ENCODE assay signal across 18 mouse cellular contexts in the genomic region with DNA sequence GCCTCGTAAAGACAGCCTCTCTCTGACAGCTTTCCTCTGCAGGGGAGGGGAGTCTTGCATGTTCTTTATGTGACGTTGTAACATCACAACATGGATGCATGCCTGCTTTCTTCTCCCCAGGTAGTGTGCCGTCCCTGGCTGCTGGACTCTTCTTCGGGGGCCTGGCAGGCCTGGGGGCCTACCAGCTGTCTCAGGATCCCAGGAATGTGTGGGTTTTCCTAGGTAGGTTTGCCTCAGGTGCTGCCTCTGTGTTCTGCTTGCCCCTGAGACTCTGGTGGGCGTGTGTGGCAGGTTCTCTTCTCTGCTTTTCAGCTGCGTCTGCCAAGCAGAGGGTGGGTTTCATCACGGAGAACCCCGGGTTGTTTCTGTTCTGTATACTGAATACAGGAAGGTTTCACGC. TPM values are rescaled to one million over a fixed set of nuclear protein-coding genes. Genes with fewer than 3 reads are reported as not detected.
DNase-seq lines count a peak whose midpoint lies in the region; ATAC-seq and TF ChIP-seq lines count a peak whose summit lies in the region.
"Had no signal": no experiment of that assay in that cellular context is flagged by ENCODE, and none has a peak within 500 bp of the region (broad histone marks: within the 10 kb centered on the region; RNA-seq: fewer than 3 reads in every experiment).

No protein-coding gene starts in this region.

- H3K27me3 ChIP-seq in heart, embryonic 12.5 days (replicated peaks) = no peaks in the 10 kb centered on the region
- H3K27me3 ChIP-seq in lung, embryonic 14.5 days (ENCODE audit: insufficient read depth, low read length) = no peaks in the 10 kb centered on the region
- H3K27me3 ChIP-seq in lung, postnatal 0 days (replicated peaks; ENCODE audit: insufficient read depth, low read length) = no peaks in the 10 kb centered on the region
- no peaks in the 10 kb centered on the region for H3K27me3 ChIP-seq in liver, embryonic 13.5 days
- H3K27me3 ChIP-seq: heart, embryonic 15.5 days; hindbrain, embryonic 15.5 days had no signal

- peaks cover 64% of the 10 kb centered on the region for H3K36me3 ChIP-seq in heart, embryonic 12.5 days
- peaks cover 48% of the 10 kb centered on the region for H3K36me3 ChIP-seq in lung, embryonic 14.5 days (ENCODE audit: insufficient read depth)
- H3K36me3 ChIP-seq in lung, postnatal 0 days (ENCODE audit: insufficient read depth, low read length) = 0 out of 2 replicates have a peak, but pooled peaks cover 4% of the 10 kb centered on the region
- H3K36me3 ChIP-seq in liver, embryonic 13.5 days = peaks cover 85% of the 10 kb centered on the region

- H3K4me1 ChIP-seq in heart, embryonic 12.5 days (replicated peaks) = peaks cover 41% of the 10 kb centered on the region
- H3K4me1 ChIP-seq in lung, embryonic 14.5 days (ENCODE audit: insufficient read depth) = peaks cover 7% of the 10 kb centered on the region
- peaks cover 13% of the 10 kb centered on the region; the same call in 1 of the 2 replicates for H3K4me1 ChIP-seq in lung, postnatal 0 days (ENCODE audit: insufficient read depth, low read depth, low read length)
- H3K4me1 ChIP-seq in brown adipose tissue, adult 24 weeks (ENCODE audit: control insufficient read depth, insufficient read depth, insufficient read length, low read length) = peaks cover 23% of the 10 kb centered on the region
- H3K4me1 ChIP-seq in liver, embryonic 13.5 days (replicated peaks) = peaks cover 88% of the 10 kb centered on the region

- H3K27ac ChIP-seq in heart, embryonic 12.5 days (ENCODE audit: poor library complexity, severe bottlenecking) = no peak overlapping the region; the same call in 1 of the 2 replicates
- H3K27ac ChIP-seq in lung, embryonic 14.5 days (ENCODE audit: low read depth) = no peak overlapping the region
- H3K27ac ChIP-seq in lung, postnatal 0 days (ENCODE audit: low read length) = no peak overlapping the region
- 0 out of 2 replicates have a peak overlapping the region, but pooled peaks have one; percentile 3 for H3K27ac ChIP-seq in brown adipose tissue, adult 24 weeks (replicated peaks; ENCODE audit: low read depth, low read length)
- H3K27ac ChIP-seq in liver, embryonic 13.5 days = peak overlapping the region; percentile 99
- H3K27ac ChIP-seq: heart, embryonic 15.5 days; hindbrain, embryonic 15.5 days; macrophage had no signal

- no peak overlapping the region for H3K4me3 ChIP-seq in heart, embryonic 12.5 days
- no peak overlapping the region; the same call in 1 of the 2 replicates for H3K4me3 ChIP-seq in lung, embryonic 14.5 days (ENCODE audit: low read depth, low read length)
- H3K4me3 ChIP-seq in lung, postnatal 0 days (ENCODE audit: low read depth, low read length) = no peak overlapping the region
- no peak overlapping the region for H3K4me3 ChIP-seq in brown adipose tissue, adult 24 weeks (ENCODE audit: insufficient read depth, low read depth, low read length)
- H3K4me3 ChIP-seq in liver, embryonic 13.5 days (replicated peaks) = peak overlapping the region; percentile 88
- H3K4me3 ChIP-seq: heart, embryonic 15.5 days had no signal

- TF ChIP-seq EP300 in lung, postnatal 0 days (IDR thresholded peaks at IDR 0.05) = no peak

- H3K4me2 ChIP-seq in heart, embryonic 12.5 days = peak overlapping the region; percentile 43
- H3K4me2 ChIP-seq in lung, embryonic 14.5 days = peak overlapping the region; percentile 23; the same call in 1 of the 2 replicates
- no peak overlapping the region for H3K4me2 ChIP-seq in lung, postnatal 0 days (replicated peaks; ENCODE audit: low read depth, low read length)
- H3K4me2 ChIP-seq in liver, embryonic 13.5 days = peak overlapping the region; percentile 91

- no peak for TF ChIP-seq CTCF in lung, embryonic 14.5 days (IDR thresholded peaks at IDR 0.05; ENCODE audit: low read depth)
- no peak for TF ChIP-seq CTCF in lung, postnatal 0 days (IDR thresholded peaks at IDR 0.05)

- no peak for ATAC-seq in heart, embryonic 12.5 days (ENCODE audit: insufficient number of reproducible peaks, low FRiP score)
- no peak for ATAC-seq in lung, embryonic 14.5 days (ENCODE audit: insufficient read depth)
- ATAC-seq in lung, postnatal 0 days = no peak
- no peak for ATAC-seq in liver, embryonic 13.5 days (ENCODE audit: low read depth)

- no peaks in the 10 kb centered on the region for H3K9me3 ChIP-seq in heart, embryonic 12.5 days (replicated peaks)
- H3K9me3 ChIP-seq in lung, embryonic 14.5 days (ENCODE audit: low read depth, low read length) = no peaks in the 10 kb centered on the region
- no peaks in the 10 kb centered on the region for H3K9me3 ChIP-seq in lung, postnatal 0 days (ENCODE audit: low read length)
- H3K9me3 ChIP-seq in liver, embryonic 13.5 days (replicated peaks) = no peaks in the 10 kb centered on the region
- H3K9me3 ChIP-seq: heart, embryonic 15.5 days; hindbrain, embryonic 15.5 days had no signal

- DNase-seq in heart, postnatal 36 days = no peak
- no peak for DNase-seq in lung, embryonic 14.5 days
- DNase-seq in lung, postnatal 0 days (ENCODE audit: low spot score) = no peak
- no peak for DNase-seq in liver, embryonic 13.5 days
- DNase-seq in kidney, postnatal 10 days = no peak
- DNase-seq in adrenal gland, postnatal 10 days = no peak
- DNase-seq: cerebellum, adult 18-20 months; cerebellum, postnatal 36 days; gastrocnemius, postnatal 14 days; kidney, adult 8-10 months; lung, adult 2 months; midbrain, embryonic 14.5 days; thymus, postnatal 4 days had no signal

- WGBS in heart, embryonic 12.5 days = 81% methylated on average over 9 of the region's 9 CpGs
- WGBS in lung, embryonic 14.5 days = 92% methylated on average over 9 of the region's 9 CpGs
- 89% methylated on average over 9 of the region's 9 CpGs for WGBS in lung, postnatal 0 days
- 27% methylated on average over 9 of the region's 9 CpGs for WGBS in liver, embryonic 13.5 days (ENCODE audit: insufficient replicate concordance)

- intact Hi-C loops in heart, postnatal 36 days (cut with DNase I) = no loop called here

- no peak overlapping the region; the same call in 1 of the 2 replicates for H3K9ac ChIP-seq in heart, embryonic 12.5 days
- H3K9ac ChIP-seq in lung, embryonic 14.5 days = 0 out of 2 replicates have a peak overlapping the region, but pooled peaks have one; percentile 26
- H3K9ac ChIP-seq in lung, postnatal 0 days (replicated peaks; ENCODE audit: low read depth) = no peak overlapping the region
- H3K9ac ChIP-seq in liver, embryonic 13.5 days = peak overlapping the region; percentile 96
- H3K9ac ChIP-seq: heart, embryonic 15.5 days; hindbrain, embryonic 15.5 days had no signal

RNA-seq across cellular contexts. Expression of a gene that starts 2.1 kb away (rescaled TPM):
- 211 and 228 TPM in 2 replicates for polyA plus RNA-seq in heart, embryonic 12.5 days (2016; fragmentation: Nextera tagmentation; extraction: Ambion mirVana)
- total RNA-seq in heart, postnatal 36 days (2021) = 100 to 1,000 TPM; 180 to 198 TPM
- 224 and 229 TPM in 2 replicates for polyA plus RNA-seq in lung, embryonic 14.5 days (2014; fragmentation: Nextera tagmentation; extraction: Ambion mirVana)
- 207 and 219 TPM in 2 replicates for polyA plus RNA-seq in lung, postnatal 0 days (2015; fragmentation: Nextera tagmentation; extraction: Ambion mirVana)
- polyA plus RNA-seq in brown adipose tissue, adult 24 weeks (2012; ENCODE audit: insufficient read depth, insufficient read length, missing spikeins) = 595 and 651 TPM in 2 replicates
- polyA plus RNA-seq in liver, embryonic 13.5 days (2015; fragmentation: Nextera tagmentation; extraction: Ambion mirVana) = 859 and 925 TPM in 2 replicates
- total RNA-seq in adrenal gland, postnatal 10 days (2021) = 100 to 1,000 TPM; 310 to 344 TPM

RNA-seq across cellular contexts. Expression of a gene that starts 17.4 kb away (rescaled TPM):
- polyA plus RNA-seq in heart, embryonic 12.5 days (2016; fragmentation: Nextera tagmentation; extraction: Ambion mirVana) = 54.2 and 55.5 TPM in 2 replicates
- 10 to 100 TPM; 26.5 to 29.6 TPM for total RNA-seq in heart, postnatal 36 days (2021)
- 59.6 and 62.4 TPM in 2 replicates for polyA plus RNA-seq in lung, embryonic 14.5 days (2014; fragmentation: Nextera tagmentation; extraction: Ambion mirVana)
- 56.9 and 62.6 TPM in 2 replicates for polyA plus RNA-seq in lung, postnatal 0 days (2015; fragmentation: Nextera tagmentation; extraction: Ambion mirVana)
- 53.0 and 58.3 TPM in 2 replicates for polyA plus RNA-seq in brown adipose tissue, adult 24 weeks (2012; ENCODE audit: insufficient read depth, insufficient read length, missing spikeins)
- 76.6 and 81.3 TPM in 2 replicates for polyA plus RNA-seq in liver, embryonic 13.5 days (2015; fragmentation: Nextera tagmentation; extraction: Ambion mirVana)
- 10 to 100 TPM; 48.0 to 55.5 TPM for total RNA-seq in adrenal gland, postnatal 10 days (2021)

Comparison
In these comparisons a context has a peak if more than half of its experiments do, and no peak if none do; other contexts are left out.
1. H3K9ac ChIP-seq: peak in lung, embryonic 14.5 days (single experiment) and liver, embryonic 13.5 days (single experiment); none in heart, embryonic 12.5 days (single experiment) and lung, postnatal 0 days (single experiment).
2. H3K27ac ChIP-seq: peak in brown adipose tissue, adult 24 weeks (single experiment) and liver, embryonic 13.5 days (single experiment); none in heart, embryonic 12.5 days (single experiment), lung, embryonic 14.5 days (single experiment) and lung, postnatal 0 days (single experiment).